Comparison of ENCODE assay signal across 9 mouse cellular contexts in the genomic region with DNA sequence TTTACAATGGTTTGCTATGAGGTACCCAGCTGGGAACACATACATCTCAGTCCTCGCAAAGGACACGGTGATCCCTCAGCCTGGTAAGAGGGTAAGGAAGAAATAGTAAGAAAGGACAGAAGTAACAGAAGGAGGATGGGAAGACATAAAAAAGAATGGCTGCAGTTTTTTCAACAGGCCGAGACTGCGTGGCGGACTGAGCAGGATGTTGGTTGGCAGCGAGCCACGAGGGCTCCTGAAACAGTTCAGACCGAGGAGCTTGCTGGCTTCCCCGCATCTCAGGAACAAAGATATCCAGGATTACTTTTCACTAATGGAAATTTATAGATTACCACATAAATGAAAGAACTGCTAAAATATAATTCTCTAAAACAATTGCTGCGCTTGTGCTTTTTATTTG.
DNase-seq lines count a peak whose midpoint lies in the region; ATAC-seq and TF ChIP-seq lines count a peak whose summit lies in the region.
"Had no signal": no experiment of that assay in that cellular context is flagged by ENCODE, and none has a peak within 500 bp of the region (broad histone marks: within the 10 kb centered on the region; RNA-seq: fewer than 3 reads in every experiment).

No protein-coding gene starts in this region.

- no peaks in the 10 kb centered on the region for H3K9me3 ChIP-seq in forebrain, postnatal 0 days (ENCODE audit: low read length)
- H3K9me3 ChIP-seq in forebrain, embryonic 11.5 days (ENCODE audit: control insufficient read depth, low read length) = no peaks in the 10 kb centered on the region
- H3K9me3 ChIP-seq in midbrain, postnatal 0 days (ENCODE audit: low read length) = no peaks in the 10 kb centered on the region
- no peaks in the 10 kb centered on the region for H3K9me3 ChIP-seq in midbrain, embryonic 11.5 days (ENCODE audit: control insufficient read depth, low read length)
- no peaks in the 10 kb centered on the region for H3K9me3 ChIP-seq in heart, embryonic 15.5 days (replicated peaks)
- no peaks in the 10 kb centered on the region for H3K9me3 ChIP-seq in hindbrain, embryonic 11.5 days (ENCODE audit: control insufficient read depth, low read length)

- no peak overlapping the region for H3K9ac ChIP-seq in forebrain, postnatal 0 days
- H3K9ac ChIP-seq in forebrain, embryonic 11.5 days (ENCODE audit: low read length) = no peak overlapping the region
- no peak overlapping the region for H3K9ac ChIP-seq in midbrain, postnatal 0 days (replicated peaks; ENCODE audit: low read length, poor library complexity, severe bottlenecking)
- H3K9ac ChIP-seq in midbrain, embryonic 11.5 days (ENCODE audit: low read length) = no peak overlapping the region
- H3K9ac ChIP-seq in heart, embryonic 15.5 days = no peak overlapping the region
- H3K9ac ChIP-seq in hindbrain, embryonic 11.5 days (ENCODE audit: low read depth, low read length) = no peak overlapping the region
- H3K9ac ChIP-seq: liver, embryonic 14.5 days had no signal

- no peaks in the 10 kb centered on the region for H3K27me3 ChIP-seq in forebrain, postnatal 0 days (ENCODE audit: insufficient read depth, low read length)
- H3K27me3 ChIP-seq in forebrain, embryonic 11.5 days (ENCODE audit: control insufficient read depth, insufficient read depth, low read length) = no peaks in the 10 kb centered on the region
- no peaks in the 10 kb centered on the region for H3K27me3 ChIP-seq in midbrain, postnatal 0 days (ENCODE audit: insufficient read depth, low read length)
- no peaks in the 10 kb centered on the region for H3K27me3 ChIP-seq in midbrain, embryonic 11.5 days (ENCODE audit: control insufficient read depth, insufficient read depth, low read length)
- no peaks in the 10 kb centered on the region for H3K27me3 ChIP-seq in heart, embryonic 15.5 days
- no peaks in the 10 kb centered on the region for H3K27me3 ChIP-seq in hindbrain, embryonic 11.5 days (ENCODE audit: control insufficient read depth, insufficient read depth, low read length)

- DNase-seq in forebrain, postnatal 0 days = peak; percentile 46
- DNase-seq in forebrain, embryonic 11.5 days (ENCODE audit: low spot score) = no peak
- DNase-seq in midbrain, postnatal 0 days (ENCODE audit: low spot score) = peak; percentile 75
- no peak for DNase-seq in midbrain, embryonic 11.5 days (ENCODE audit: low spot score, missing footprints)
- peak; percentile 56 to 60 for DNase-seq in lung, postnatal 4 days
- DNase-seq in thymus, postnatal 0 days (ENCODE audit: low spot score) = no peak
- DNase-seq in hindbrain, embryonic 11.5 days (ENCODE audit: low spot score) = no peak

- WGBS in forebrain, postnatal 0 days = 31% methylated on average over 10 of the region's 10 CpGs
- WGBS in forebrain, embryonic 11.5 days = 86% methylated on average over 10 of the region's 10 CpGs
- 52% methylated on average over 10 of the region's 10 CpGs for WGBS in midbrain, postnatal 0 days
- WGBS in midbrain, embryonic 11.5 days = 88% methylated on average over 10 of the region's 10 CpGs
- 29% methylated on average over 10 of the region's 10 CpGs for WGBS in heart, embryonic 15.5 days
- 80% methylated on average over 10 of the region's 10 CpGs for WGBS in hindbrain, embryonic 11.5 days

- no peak for TF ChIP-seq CTCF in forebrain, postnatal 0 days (IDR thresholded peaks at IDR 0.05; ENCODE audit: low read depth)
- no peak for TF ChIP-seq CTCF in midbrain, postnatal 0 days (IDR thresholded peaks at IDR 0.05)

- no peak overlapping the region for H3K4me2 ChIP-seq in forebrain, postnatal 0 days (ENCODE audit: low read depth)
- no peak overlapping the region for H3K4me2 ChIP-seq in forebrain, embryonic 11.5 days (ENCODE audit: low read depth, low read length, severe bottlenecking)
- H3K4me2 ChIP-seq in midbrain, postnatal 0 days (ENCODE audit: low read depth, low read length, poor library complexity, severe bottlenecking) = no peak overlapping the region
- no peak overlapping the region for H3K4me2 ChIP-seq in midbrain, embryonic 11.5 days
- no peak overlapping the region for H3K4me2 ChIP-seq in heart, embryonic 15.5 days
- H3K4me2 ChIP-seq in hindbrain, embryonic 11.5 days (replicated peaks; ENCODE audit: low read depth, low read length) = no peak overlapping the region

- H3K4me1 ChIP-seq in forebrain, postnatal 0 days (ENCODE audit: insufficient read depth) = no peaks in the 10 kb centered on the region
- H3K4me1 ChIP-seq in forebrain, embryonic 11.5 days (replicated peaks; ENCODE audit: control insufficient read depth, insufficient read depth, low read length) = no peaks in the 10 kb centered on the region
- H3K4me1 ChIP-seq in midbrain, postnatal 0 days (ENCODE audit: insufficient read depth, low read length) = no peaks in the 10 kb centered on the region
- H3K4me1 ChIP-seq in midbrain, embryonic 11.5 days (ENCODE audit: control insufficient read depth, insufficient read depth, low read length) = no peaks in the 10 kb centered on the region
- peaks cover 9% of the 10 kb centered on the region for H3K4me1 ChIP-seq in heart, embryonic 15.5 days (replicated peaks)
- H3K4me1 ChIP-seq in hindbrain, embryonic 11.5 days (replicated peaks; ENCODE audit: control insufficient read depth, insufficient read depth, low read length) = no peaks in the 10 kb centered on the region

- no peak overlapping the region for H3K4me3 ChIP-seq in forebrain, postnatal 0 days (ENCODE audit: low read depth, low read length)
- H3K4me3 ChIP-seq in forebrain, embryonic 11.5 days (ENCODE audit: low read depth, low read length) = no peak overlapping the region
- no peak overlapping the region for H3K4me3 ChIP-seq in midbrain, postnatal 0 days (ENCODE audit: low read depth, low read length)
- no peak overlapping the region for H3K4me3 ChIP-seq in midbrain, embryonic 11.5 days (ENCODE audit: low read depth, low read length)
- H3K4me3 ChIP-seq in heart, embryonic 15.5 days = no peak overlapping the region
- no peak overlapping the region for H3K4me3 ChIP-seq in hindbrain, embryonic 11.5 days (ENCODE audit: low read depth, low read length)

- no peak overlapping the region for H3K27ac ChIP-seq in forebrain, postnatal 0 days (ENCODE audit: low read depth, low read length)
- H3K27ac ChIP-seq in forebrain, embryonic 11.5 days (ENCODE audit: low read depth, low read length) = no peak overlapping the region
- no peak overlapping the region for H3K27ac ChIP-seq in midbrain, postnatal 0 days (ENCODE audit: low read depth, low read length)
- H3K27ac ChIP-seq in midbrain, embryonic 11.5 days (ENCODE audit: low read depth, low read length) = no peak overlapping the region
- 0 out of 2 replicates have a peak overlapping the region, but pooled peaks have one; percentile 20 for H3K27ac ChIP-seq in heart, embryonic 15.5 days
- H3K27ac ChIP-seq in hindbrain, embryonic 11.5 days (ENCODE audit: low read depth, low read length) = no peak overlapping the region
- H3K27ac ChIP-seq: liver, embryonic 14.5 days had no signal

- ATAC-seq in forebrain, postnatal 0 days = no peak
- no peak for ATAC-seq in forebrain, embryonic 11.5 days (replicated peaks; ENCODE audit: low FRiP score)
- ATAC-seq in midbrain, postnatal 0 days (ENCODE audit: low FRiP score) = no peak
- no peak for ATAC-seq in midbrain, embryonic 11.5 days (ENCODE audit: low FRiP score)
- ATAC-seq in heart, embryonic 15.5 days (replicated peaks; ENCODE audit: insufficient number of reproducible peaks, insufficient read depth, low FRiP score, low read depth) = no peak
- no peak for ATAC-seq in hindbrain, embryonic 11.5 days (ENCODE audit: low FRiP score)

- no peaks in the 10 kb centered on the region for H3K36me3 ChIP-seq in forebrain, postnatal 0 days (ENCODE audit: insufficient read depth)
- H3K36me3 ChIP-seq in forebrain, embryonic 11.5 days (ENCODE audit: control insufficient read depth, insufficient read depth, low read length) = no peaks in the 10 kb centered on the region
- H3K36me3 ChIP-seq in midbrain, postnatal 0 days (ENCODE audit: insufficient read depth, low read length) = no peaks in the 10 kb centered on the region
- no peaks in the 10 kb centered on the region for H3K36me3 ChIP-seq in midbrain, embryonic 11.5 days (ENCODE audit: control insufficient read depth, insufficient read depth, low read length)
- H3K36me3 ChIP-seq in heart, embryonic 15.5 days = no peaks in the 10 kb centered on the region
- H3K36me3 ChIP-seq in hindbrain, embryonic 11.5 days (ENCODE audit: control insufficient read depth, insufficient read depth, low read length) = no peaks in the 10 kb centered on the region

Comparison
In these comparisons a context has a peak if more than half of its experiments do, and no peak if none do; other contexts are left out.
1. DNase-seq: peak in forebrain, postnatal 0 days (single experiment), midbrain, postnatal 0 days (single experiment) and lung, postnatal 4 days (2 of 2); none in forebrain, embryonic 11.5 days (single experiment), midbrain, embryonic 11.5 days (single experiment), thymus, postnatal 0 days (single experiment) and hindbrain, embryonic 11.5 days (single experiment).